Mouse (Mus musculus): ENCODE measurements around the gene Trpm8.

The Trpm8 gene

DNA sequence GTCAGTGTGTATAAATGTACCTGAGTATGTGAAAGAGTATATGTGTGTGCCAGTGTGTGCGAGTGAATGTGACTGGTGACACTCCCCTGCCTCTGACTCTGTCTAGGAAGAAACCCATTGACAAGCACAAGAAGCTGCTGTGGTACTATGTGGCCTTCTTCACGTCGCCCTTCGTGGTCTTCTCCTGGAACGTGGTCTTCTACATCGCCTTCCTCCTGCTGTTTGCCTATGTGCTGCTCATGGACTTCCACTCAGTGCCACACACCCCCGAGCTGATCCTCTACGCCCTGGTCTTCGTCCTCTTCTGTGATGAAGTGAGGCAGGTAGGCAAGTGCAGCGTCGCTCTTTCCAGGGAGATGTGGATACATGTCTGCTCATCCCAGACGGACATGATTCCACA lies 77.6 kb downstream of the Trpm8 start:
- no peak for DNase-seq (ENCODE audit: low read depth, low spot score)

GRCm38 (mm10) chr1:88355681-88356080 lies 78.2 kb downstream of the Trpm8 start:
- DNase-seq (ENCODE audit: low read depth, low spot score), result no peak

DNA sequence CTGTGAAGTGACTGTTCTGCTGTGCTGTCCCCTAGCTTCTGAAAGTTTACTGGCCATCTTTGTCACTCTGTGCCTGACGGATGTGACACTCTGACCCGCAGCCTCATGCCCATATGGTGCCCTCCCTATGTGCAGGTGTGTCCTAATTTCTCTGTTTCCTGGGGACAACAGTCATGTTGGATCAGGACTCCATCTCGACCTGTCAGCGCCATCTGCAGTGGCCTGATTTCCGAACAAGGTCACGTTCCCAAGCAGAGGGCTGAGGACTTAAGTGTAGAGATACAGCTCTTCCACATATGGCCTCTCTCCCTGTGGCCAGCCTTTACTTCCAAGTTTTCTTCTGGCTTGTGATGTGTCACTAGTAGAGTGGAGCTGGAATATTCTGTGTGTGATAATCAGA lies 79.2 kb downstream of the Trpm8 start:
- no peak for DNase-seq (ENCODE audit: low read depth, low spot score)

DNA sequence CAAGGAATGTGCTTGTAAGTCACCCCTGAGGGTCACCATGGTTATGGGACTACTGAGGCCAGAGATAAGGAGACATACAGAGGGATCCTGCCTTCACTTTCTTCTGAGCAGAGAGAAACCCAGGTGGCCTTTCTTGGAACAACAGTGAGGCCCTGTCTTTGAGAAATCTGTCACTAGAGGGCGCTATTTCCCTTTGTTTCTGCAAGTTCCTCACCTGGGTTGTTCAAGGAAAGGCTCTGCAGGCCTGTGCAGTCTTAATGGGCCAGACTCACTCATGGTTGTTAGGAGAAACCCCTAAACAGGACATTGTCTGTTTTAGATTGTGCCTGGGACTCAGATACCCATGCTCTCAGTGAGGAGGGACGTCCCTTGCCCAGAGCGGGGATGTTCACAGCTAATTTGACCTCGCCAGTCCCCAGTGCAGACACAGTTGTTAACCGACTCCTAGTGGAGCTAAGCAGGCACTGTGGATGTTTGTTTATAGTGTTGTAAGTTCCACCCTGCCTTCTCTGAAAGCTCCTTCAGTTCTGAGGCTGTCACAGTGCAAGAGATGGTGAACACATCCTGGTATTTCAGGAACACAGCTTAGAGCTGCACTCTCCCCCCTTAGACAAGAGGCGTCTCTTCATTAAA lies 80.1 kb downstream of the Trpm8 start:
- peak; percentile 87 for DNase-seq (ENCODE audit: low read depth, low spot score)

DNA sequence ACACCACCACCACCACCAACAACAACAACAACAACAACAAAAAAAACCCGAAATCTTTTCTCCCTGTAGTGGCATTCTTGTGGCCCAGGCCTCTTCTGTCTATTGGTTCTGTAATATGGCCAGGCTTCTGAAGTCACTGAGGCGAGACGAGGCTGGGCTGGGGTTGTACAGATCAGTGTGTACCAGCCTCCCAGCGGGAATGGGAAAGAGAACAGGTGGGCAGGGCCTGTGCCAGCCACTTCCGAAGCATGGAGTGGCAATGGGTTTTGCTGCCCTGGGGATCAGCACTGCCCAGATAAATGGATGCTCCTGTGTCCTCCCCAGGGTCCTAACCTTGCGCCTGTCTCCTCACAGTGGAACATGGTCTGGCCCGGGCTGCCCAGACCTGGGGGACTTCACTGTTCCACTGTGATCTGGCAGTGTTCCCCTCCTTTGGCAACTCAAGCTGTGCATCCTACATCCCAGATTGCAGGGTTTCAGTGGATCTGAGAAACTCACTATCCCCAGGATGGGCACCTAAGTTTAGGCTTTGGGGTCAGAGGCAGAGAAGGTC lies 80.7 kb downstream of the Trpm8 start:
- DNase-seq (ENCODE audit: low read depth, low spot score), result no peak

- DNase-seq (ENCODE audit: low read depth, low spot score), result no peak
Measured at GRCm38 (mm10) chr1:88361085-88361484, 83.6 kb downstream of the Trpm8 start.

DNA sequence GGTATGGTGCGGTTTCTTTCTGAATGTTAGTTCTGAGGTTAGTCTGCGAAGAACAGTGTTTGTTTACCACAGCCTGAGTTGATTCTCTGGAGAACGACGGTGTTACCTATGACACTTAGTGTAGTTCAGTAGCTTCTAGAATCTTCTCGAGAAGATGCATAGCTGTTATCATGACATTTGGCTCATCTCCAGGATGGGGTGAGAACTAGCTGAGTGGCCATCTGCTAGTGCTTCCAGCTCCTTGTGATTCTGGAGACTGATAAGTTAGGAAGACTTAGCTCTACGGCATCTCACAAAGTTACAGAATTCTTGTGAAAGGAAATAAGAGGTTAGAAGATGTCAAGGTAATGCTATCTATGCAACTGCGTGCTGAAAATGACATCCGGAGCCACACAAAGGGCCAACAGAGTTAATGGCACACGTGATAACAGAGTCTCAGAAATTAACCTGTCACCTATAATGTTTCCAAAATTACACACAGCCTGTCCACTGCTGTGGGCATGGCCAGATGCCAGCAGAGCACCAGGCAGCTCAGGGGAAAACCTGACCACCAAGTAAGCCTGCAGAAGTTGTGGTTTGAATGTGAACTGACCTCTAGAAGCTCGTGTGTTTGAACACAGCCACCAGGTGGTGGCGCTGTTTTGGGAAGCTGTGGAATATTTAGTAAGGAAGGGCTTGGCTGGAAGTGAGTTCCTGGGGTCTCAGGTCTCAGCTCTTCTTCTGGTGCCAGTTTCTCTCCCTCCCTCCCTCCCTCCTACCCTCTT lies 89.6 kb downstream of the Trpm8 start:
- DNase-seq (ENCODE audit: low read depth, low spot score), result peak; percentile 8

- no peak for DNase-seq (ENCODE audit: low read depth, low spot score)
Measured at GRCm38 (mm10) chr1:88378446-88378845, 101.0 kb downstream of the Trpm8 start.

DNA sequence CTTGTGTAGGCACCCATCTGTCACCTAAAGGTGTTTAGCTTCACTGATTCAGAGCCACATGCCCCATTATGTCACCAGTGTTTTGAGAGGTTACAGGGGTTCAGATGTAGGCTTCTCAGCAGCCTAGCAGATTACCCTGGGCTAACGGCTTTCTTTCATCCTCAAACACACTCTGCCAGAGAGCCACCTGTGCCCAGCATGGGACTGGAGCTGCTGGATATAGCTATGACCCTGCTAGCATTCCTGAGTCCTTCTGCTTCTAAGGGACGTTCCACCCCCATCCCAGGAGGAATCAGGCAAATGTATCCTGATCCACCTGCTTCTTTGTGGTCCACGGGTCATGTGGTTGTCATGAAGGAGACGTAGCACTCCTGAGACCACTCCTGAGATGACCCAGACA lies 114.2 kb downstream of the Trpm8 start:
- DNase-seq (ENCODE audit: low read depth, low spot score), result no peak

DNA sequence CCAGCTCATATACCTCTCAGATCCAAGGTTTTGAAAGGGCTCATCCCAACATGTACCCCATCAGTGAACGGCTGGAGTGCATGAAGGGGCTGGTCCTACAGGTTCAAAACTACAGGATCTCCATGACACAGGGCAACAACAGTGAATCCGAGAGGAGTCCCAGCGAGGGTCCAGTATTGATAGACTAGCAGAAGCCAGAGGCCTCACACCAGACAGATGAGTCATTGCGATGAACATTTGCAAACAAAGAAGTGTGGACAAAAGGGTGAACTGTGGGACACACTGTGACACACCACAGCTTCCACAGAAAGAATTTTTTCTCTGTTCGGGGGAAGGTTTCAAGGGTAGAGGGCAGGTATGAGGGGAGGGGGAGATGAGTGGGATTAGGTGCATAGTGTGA lies 115.9 kb downstream of the Trpm8 start:
- no peak for DNase-seq (ENCODE audit: low read depth, low spot score)

DNA sequence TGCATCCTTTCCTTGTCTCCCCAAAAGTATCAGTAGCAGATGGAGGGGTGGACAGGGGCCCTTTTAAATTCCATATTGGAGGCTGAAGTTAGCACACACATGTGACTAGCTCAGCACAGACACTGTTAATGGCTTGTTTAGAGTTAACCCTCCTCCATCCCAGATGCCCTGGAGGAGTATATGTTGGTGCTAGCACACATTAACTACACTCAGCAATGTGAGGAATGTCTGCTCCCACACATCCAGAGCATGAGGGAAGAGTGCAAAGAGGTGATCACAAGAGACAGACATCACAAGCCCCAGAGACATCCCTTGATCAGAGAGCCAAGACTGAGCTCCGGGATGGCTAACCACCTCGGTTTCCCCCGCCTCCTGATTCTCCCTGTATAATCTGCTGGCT lies 125.9 kb downstream of the Trpm8 start:
- no peak for DNase-seq (ENCODE audit: low read depth, low spot score)

- no peak for DNase-seq (ENCODE audit: low read depth, low spot score)
Measured at GRCm38 (mm10) chr1:88406078-88406806, 128.8 kb downstream of the Trpm8 start.

DNA sequence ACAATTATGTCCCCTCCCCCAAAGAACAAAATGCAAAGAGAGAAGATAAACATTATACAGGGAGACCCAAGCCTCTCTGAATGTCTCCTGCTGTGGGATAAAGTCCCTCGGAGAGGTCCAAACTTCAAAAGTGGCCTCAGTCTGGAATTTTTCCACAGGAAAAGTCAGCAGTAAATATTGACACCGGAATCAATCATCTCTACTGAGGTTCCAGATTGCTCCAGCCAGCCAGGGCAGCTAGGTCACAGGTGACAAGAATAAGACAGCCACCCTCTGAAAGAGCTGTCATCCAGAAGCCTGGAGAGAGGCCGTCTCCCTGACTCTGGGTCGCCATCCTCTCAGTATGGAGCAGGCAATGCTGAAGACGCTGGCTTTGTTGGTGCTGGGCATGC lies 129.3 kb downstream of the Trpm8 start, which contains the start of gene Spp2:
Gene Spp2, plus strand, starts transcription at position 155 of the 392 bp plus-strand sequence.
- no peak for DNase-seq (ENCODE audit: low read depth, low spot score)

GRCm38 (mm10) chr1:88408340-88408739 lies 130.9 kb downstream of the Trpm8 start:
- DNase-seq (ENCODE audit: low read depth, low spot score), result no peak

- no peak for DNase-seq (ENCODE audit: low read depth, low spot score)
Measured at GRCm38 (mm10) chr1:88412013-88412412, 134.6 kb downstream of the Trpm8 start.

DNA sequence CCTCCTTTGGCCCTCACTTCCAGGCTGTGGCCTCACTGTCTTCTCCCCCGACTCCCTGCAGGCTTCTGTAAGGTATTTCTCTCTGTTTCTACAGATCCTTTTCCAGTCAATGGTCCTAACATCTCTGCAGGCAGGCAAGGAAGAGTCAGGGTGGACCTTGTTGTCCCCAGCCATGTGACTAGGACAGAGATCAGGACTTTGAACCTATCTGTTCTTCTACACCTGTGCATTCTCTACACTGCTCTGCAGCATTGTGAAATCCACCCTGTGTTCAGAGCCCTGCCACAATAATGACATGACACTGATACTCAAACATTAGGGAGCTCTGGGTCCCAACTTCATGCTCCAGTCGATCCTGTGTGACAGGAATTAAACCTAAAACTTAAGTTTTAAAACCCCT lies 141.5 kb downstream of the Trpm8 start:
- DNase-seq (ENCODE audit: low read depth, low spot score), result no peak

- no peak for DNase-seq (ENCODE audit: low read depth, low spot score)
Measured at GRCm38 (mm10) chr1:88422045-88422444, 144.6 kb downstream of the Trpm8 start.

DNA sequence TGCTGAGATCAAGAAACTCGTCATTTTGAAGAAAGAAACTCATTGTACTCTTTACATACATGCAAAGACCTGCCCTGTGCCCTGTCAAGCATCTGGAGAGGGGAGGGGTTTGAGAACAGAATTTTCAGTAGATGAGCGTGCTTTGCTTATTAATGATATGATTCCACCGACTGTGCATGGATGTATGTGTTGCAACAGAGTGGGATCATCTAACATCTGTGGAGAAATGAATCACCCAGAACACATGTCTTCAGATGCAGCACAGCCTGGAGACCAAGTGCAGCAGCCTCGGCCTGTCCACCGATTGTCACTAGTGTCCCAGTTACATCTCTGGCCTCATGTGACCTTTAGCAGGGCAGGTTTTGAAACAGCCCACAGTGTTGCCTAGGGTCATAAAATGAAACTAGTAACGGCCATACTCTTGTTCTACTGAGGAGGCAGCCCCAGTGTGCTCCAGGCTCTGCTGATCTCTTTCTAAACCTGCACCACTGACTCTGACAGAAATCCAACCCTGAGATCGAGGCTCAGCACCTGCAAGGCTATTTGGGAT lies 145.5 kb downstream of the Trpm8 start:
- DNase-seq (ENCODE audit: low read depth, low spot score), result no peak

DNA sequence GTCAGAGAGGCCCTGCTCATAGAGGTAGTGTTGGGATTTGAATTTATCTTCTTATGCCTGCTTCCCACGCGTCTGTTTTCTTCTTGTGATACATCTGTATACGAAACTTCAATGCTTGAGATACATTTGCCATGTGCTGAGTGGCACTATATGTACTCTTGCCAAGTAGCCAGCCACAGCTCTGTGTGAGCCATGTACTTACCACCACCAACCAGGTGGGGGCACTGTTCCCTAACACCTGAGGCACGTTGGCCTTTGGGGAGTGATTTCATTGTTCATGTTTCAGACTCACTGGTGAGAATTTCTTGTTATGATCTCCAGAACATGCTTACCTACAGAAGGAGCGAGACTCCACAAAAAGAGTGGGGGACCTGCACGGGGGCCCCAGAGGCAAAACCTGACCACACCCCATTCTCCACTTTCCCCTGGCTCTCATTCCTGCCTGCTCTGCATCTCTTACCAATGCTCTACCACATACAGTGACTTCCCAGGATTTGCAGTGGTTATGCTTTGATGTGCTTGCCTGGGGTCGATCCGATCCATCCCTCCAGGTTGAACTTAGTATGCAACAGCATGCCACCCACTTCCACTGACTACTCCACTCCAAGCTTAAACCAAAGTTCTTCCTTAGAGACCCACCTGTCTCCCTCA lies 147.3 kb downstream of the Trpm8 start:
- peak; percentile 79 for DNase-seq (ENCODE audit: low read depth, low spot score)

DNA sequence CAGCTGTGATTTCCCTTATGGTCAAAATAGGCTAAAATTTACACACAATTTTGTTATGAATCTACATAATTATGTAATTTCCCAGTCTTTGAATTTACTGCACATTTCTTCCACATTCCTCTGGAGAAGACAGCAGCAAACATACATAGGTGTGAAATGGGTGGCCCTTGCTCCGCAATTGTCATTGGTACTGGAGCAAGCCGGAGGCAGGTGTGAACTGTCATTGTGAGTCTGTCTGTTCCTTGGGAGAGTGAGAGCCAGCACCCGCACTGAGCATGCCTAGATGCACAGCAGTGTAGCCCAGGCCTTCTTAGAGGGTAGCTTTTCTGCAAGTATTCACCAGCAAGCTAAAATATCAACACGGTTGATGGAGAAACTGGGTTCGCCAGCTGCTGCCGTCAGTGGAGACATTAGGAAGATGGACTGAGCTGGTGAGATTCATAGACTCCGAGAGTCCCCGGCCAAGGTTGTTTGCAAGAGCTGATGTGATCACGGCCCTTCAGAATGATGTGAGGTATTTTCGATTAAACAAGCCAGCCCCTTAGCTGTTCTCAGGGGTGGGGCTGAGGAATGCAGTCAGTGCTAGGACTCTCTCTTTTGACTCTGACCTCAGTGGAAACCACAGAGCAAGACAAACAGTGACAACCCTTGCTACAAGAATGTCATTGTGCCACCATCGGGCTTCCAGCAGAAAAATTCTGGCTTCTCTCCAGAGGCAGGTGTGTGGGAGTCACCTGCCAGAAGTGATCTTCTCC lies 150.7 kb downstream of the Trpm8 start:
- peak; percentile 36 for DNase-seq (ENCODE audit: low read depth, low spot score)

GRCm38 (mm10) chr1:88429413-88429812 lies 152.0 kb downstream of the Trpm8 start:
- DNase-seq (ENCODE audit: low read depth, low spot score), result no peak

Measured in ZHBTc4 (cell line).